Mouse (Mus musculus) kidney, adult 2 months (tissue): Measurements from ENCODE around the gene Kcna6. TPM values are rescaled to one million over a fixed set of nuclear protein-coding genes. Genes with fewer than 3 reads are reported as not detected.

Experiments
- DNase-seq: peaks from one replicate; pipeline ENCODE4 v3.0.0; 2021
- H3K27ac ChIP-seq: fragments of 200-500 bp; 2 replicates; pipeline ENCODE4 v1.5.1; 2012; ENCODE audit warnings: low read depth, low read length, control low read depth, inconsistent platforms; ENCODE audit not compliant: insufficient read depth
- H3K27me3 ChIP-seq: fragments of 200-500 bp; replicated peaks from 2 replicates; pipeline ENCODE4 v1.6.1; 2012; ENCODE audit warnings: mild to moderate bottlenecking, moderate library complexity, low read length, inconsistent platforms; ENCODE audit not compliant: control insufficient read depth, insufficient read depth
- H3K36me3 ChIP-seq: fragments of 200-500 bp; 2 replicates; pipeline ENCODE4 v1.6.1; 2012; ENCODE audit warnings: mild to moderate bottlenecking, moderate library complexity, low read length, inconsistent platforms; ENCODE audit not compliant: control insufficient read depth, insufficient read depth
- H3K4me1 ChIP-seq: fragments of 200-500 bp; 2 replicates; pipeline ENCODE4 v1.6.1; 2011; ENCODE audit warnings: low read length; ENCODE audit not compliant: control insufficient read depth, insufficient read depth
- H3K4me3 ChIP-seq: fragments of 200-500 bp; 2 replicates; pipeline ENCODE4 v1.5.1; 2011; ENCODE audit warnings: mild to moderate bottlenecking, low read depth, low read length, control low read depth; ENCODE audit not compliant: insufficient read depth
- CTCF ChIP-seq: fragments of 200-500 bp; conservative IDR thresholded peaks from 2 replicates; pipeline ENCODE4 v1.5.1; 2011; ENCODE audit warnings: low read depth, mild to moderate bottlenecking, control low read depth, low read length, moderate library complexity, mixed read lengths; ENCODE audit not compliant: insufficient read depth, insufficient read length
- POLR2A ChIP-seq: fragments of 200-500 bp; IDR thresholded peaks from one replicate; pipeline ENCODE4 v1.6.1; 2011; ENCODE audit warnings: low read depth, low read length, control low read depth
- WGBS: fragments of 180-500 bp; shearing (Covaris S2); methylation state at CpG from one replicate; pipeline ENCODE4 v1.1.7; 2018; 5-methylcytosine and 5-hydroxymethylcytosine counted together
- polyA plus RNA-seq: library from polyadenylated mRNA; depleted of rRNA; stranded (reverse); fragments of >200 nt; gene quantifications from 2 replicates; pipeline ENCODE4 v1.2.3, GENCODE M21; 2012

Gene Kcna6
- polyA plus RNA-seq, 1 experiment: 0.59 TPM

DNA sequence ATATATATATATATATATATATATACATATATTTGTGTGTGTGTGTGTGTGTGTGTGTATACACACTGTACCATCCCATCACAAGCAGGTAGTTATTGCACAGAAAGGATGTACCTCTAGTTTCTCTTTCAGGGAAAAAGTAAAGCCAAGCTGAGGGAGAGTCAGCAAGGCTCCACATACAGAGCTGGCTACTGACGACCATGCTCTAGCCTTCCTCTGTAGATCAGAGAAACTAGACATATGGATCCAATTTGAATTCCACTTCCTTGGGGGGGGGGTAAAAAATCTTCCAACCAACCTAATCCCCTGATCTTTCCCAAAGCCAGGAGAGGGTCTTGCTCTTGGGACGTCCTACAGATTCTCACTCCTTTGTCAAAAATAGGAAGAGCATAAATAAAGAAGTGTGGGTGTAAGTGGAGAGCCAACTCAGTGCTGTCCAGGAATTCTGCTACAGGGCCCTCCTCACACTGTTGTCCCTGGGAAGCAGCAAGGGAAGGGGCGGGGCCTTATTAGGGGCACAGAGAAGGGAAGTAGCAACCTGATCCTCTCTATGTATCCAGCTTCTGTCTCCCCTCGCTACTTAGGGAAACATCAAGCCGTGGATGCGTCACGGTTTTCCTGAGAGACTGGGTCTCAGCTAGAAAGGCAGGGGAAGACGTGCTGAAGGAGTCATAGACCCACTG lies 15.4 kb upstream of the Kcna6 start:
- Histone ChIP-seq H3K27ac (no peak overlapping the region), H3K27me3 (no peaks in the 10 kb centered on the region), H3K4me1 (no peaks in the 10 kb centered on the region), H3K36me3 (no peaks in the 10 kb centered on the region), H3K4me3 (no peak overlapping the region)
- DNase-seq: no peak
- TF ChIP-seq CTCF (no peak), POLR2A (no peak)
- WGBS: 21% methylated on average over 8 of the region's 8 CpGs

DNA sequence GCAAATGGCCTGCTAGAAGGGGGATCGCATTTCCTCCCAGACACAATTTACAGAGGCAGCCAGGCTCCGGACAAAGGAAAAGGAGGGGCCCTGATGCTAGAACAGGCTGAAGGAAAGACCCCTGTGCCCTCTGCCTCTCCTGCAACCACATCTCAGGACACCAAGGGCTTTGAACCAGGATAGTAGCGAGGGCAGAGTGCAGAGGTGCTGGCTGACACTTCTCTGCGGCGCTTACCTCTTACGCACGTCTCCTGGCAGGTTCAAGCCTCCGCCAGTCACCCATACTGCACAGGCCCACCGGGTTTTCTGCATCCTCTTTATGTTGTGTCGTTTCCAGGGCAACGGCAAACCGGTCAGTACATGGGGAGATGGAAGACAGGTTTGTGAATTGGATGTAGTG lies 12.0 kb upstream of the Kcna6 start:
- no peaks in the 10 kb centered on the region for H3K36me3 ChIP-seq
- H3K27ac ChIP-seq: no peak overlapping the region
- H3K4me1 ChIP-seq: no peaks in the 10 kb centered on the region
- no peak overlapping the region for H3K4me3 ChIP-seq
- 26% methylated on average over 12 of the region's 12 CpGs for WGBS
- no peak for DNase-seq
- H3K27me3 ChIP-seq: no peaks in the 10 kb centered on the region
- no peak for TF ChIP-seq POLR2A
- TF ChIP-seq CTCF: no peak

DNA sequence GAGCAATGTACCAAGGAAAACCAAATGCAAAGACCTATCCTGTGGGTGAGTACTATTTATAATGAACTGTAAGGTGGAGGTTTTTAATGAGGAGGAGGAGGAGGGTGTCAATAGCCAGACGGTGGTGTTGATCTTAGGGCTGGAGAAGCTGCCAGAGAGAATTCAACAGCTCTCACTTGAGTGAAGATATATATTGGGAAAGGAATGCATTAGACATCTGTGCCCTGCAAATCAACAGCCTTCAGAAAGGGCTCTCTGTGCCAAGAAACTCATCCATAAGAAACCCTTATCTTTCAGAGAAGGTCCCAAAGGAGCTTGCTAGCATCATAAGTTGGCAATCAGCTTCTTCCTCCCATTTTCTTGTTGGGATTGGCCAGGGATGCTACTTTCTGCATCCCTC lies 5.4 kb upstream of the Kcna6 start:
- no peak overlapping the region for H3K4me3 ChIP-seq
- no peak for DNase-seq
- H3K36me3 ChIP-seq: no peaks in the 10 kb centered on the region
- H3K4me1 ChIP-seq: no peaks in the 10 kb centered on the region
- TF ChIP-seq CTCF: no peak
- TF ChIP-seq POLR2A: no peak
- no peak overlapping the region for H3K27ac ChIP-seq
- no peaks in the 10 kb centered on the region for H3K27me3 ChIP-seq
- 26% methylated on average over 1 of the region's 1 CpGs for WGBS

DNA sequence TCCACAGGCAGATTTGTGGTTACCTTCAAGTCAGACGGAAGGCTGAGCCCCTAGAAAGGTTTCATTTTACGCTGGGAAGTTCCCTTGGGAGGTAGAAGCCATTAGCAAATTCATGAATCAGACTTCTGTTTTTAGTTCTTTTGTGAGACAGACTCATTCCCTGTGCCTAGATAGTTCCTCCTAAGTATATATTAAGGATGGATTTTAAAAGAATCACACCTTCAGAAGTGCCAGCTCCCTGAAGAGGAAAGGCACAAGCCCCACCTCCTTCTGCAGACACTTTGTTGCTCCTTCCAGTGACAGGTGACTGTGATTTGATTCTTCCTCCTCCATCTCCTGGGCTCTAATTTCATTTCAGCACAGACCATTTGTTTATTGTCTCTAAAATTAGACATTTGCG lies 2.1 kb upstream of the Kcna6 start:
- Histone ChIP-seq H3K36me3 (no peaks in the 10 kb centered on the region), H3K27ac (no peak overlapping the region), H3K27me3 (no peaks in the 10 kb centered on the region), H3K4me3 (no peak overlapping the region), H3K4me1 (no peaks in the 10 kb centered on the region)
- no peak for TF ChIP-seq POLR2A
- no peak for TF ChIP-seq CTCF
- 47% methylated on average over 3 of the region's 3 CpGs for WGBS
- DNase-seq: no peak

DNA sequence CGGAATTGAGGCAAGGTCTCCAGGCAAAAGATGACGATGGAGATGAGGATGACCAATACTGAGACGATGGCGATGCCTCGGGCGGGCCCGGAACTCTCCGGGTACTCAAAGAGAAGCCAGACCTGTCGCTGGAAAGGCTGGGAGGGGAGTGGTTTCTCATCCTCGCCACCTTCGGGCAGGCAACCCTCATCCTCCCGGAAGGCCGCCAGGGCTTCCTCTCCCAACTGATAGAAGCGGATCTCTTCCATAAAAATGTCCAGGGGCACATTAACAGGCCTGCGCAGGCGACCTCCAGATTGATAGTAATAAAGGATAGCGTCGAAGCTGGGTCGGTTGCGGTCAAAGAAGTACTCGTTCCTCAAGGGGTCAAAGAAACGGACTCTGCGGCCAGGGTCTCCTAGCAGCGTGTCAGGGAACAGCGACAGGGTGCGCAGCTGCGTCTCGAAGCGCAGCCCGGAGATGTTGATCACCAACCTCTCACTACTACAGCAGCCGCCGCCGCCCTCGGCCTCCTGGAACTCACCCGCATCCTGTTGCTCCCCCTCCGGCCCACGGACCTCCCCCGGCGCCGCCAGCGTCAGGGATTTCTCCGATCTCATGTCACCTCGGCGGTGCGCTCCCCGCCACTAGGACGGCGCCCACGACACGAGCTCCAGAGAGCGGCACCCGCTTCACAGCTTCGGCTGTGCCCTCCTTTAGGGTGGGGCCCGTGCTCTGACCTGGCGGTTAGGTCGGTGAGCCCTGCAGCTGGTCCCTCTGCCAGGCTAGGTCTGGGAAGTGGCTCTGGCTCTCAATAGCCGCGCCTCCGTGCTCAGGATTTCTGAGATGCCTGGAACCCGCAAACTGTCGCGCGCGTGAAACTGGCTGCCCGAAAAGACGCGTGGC lies 906 bp downstream of the Kcna6 start:
- DNase-seq: no peak
- H3K27me3 ChIP-seq: no peaks in the 10 kb centered on the region
- H3K36me3 ChIP-seq: no peaks in the 10 kb centered on the region
- no peak overlapping the region for H3K27ac ChIP-seq
- H3K4me1 ChIP-seq: no peaks in the 10 kb centered on the region
- WGBS: 1% methylated on average over 67 of the region's 67 CpGs
- no peak for TF ChIP-seq CTCF
- no peak for TF ChIP-seq POLR2A
- H3K4me3 ChIP-seq: peak overlapping the region; percentile 41

DNA sequence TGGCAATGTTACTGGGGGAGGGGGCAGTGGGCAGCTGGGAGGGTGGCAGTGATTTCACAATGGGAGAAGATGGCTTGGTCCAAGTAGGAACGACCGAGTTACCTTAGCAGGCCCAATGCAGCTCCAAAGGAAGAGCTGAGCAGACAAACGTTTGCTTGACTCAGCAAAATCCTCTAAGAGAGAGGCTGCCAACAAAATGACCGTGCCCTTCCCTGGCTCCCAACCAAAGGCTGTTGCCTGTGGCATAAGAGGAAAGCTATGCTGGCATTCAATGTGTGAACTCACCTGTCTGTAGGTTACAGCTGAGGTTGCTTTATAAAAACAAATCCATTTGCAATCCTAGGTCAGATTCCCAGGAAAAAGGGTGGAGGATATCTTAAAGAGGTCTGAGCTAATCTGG lies 3.5 kb downstream of the Kcna6 start:
- 38% methylated on average over 4 of the region's 4 CpGs for WGBS
- H3K4me1 ChIP-seq: no peaks in the 10 kb centered on the region
- no peak overlapping the region for H3K27ac ChIP-seq
- peak; percentile 76 for DNase-seq
- no peaks in the 10 kb centered on the region for H3K27me3 ChIP-seq
- TF ChIP-seq POLR2A (no peak), CTCF (no peak)
- H3K36me3 ChIP-seq: no peaks in the 10 kb centered on the region
- no peak overlapping the region for H3K4me3 ChIP-seq

DNA sequence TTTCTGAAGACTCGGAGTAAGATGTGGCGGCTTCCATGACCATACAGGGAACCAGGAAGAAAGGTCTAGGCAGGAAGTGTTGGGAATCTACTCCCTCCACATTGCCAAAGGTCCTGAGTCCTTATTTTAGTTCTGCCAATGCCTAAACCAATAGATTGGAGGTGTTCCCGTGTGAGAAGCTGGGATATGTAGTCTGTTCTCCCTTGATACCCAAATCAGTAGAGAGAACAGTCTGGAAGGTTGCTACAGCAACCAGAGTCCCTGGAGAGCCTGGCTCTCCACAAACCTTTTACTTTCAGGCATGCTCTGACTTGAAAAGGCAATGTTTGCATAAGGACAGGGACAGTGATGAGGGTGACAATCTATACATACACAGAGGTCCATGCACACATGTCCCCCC lies 4.7 kb downstream of the Kcna6 start:
- H3K36me3 ChIP-seq: no peaks in the 10 kb centered on the region
- no peaks in the 10 kb centered on the region for H3K27me3 ChIP-seq
- 75% methylated on average over 3 of the region's 3 CpGs for WGBS
- no peaks in the 10 kb centered on the region for H3K4me1 ChIP-seq
- no peak for DNase-seq
- H3K27ac ChIP-seq: no peak overlapping the region
- TF ChIP-seq CTCF (no peak), POLR2A (no peak)
- H3K4me3 ChIP-seq: no peak overlapping the region
